In genomic region chr1:98420824-98421223, GRCm38 (mm10) we compare ENCODE assay signal across 34 mouse cellular contexts. TPM values are rescaled to one million over a fixed set of nuclear protein-coding genes. Genes with fewer than 3 reads are reported as not detected.
"Had no signal": no experiment of that assay in that cellular context is flagged by ENCODE, and none has a peak within 500 bp of the region (broad histone marks: within the 10 kb centered on the region; RNA-seq: fewer than 3 reads in every experiment).

Gene Slco6d1, plus strand, starts transcription at chr1:98421124.

- H3K36me3 ChIP-seq: embryonic facial prominence, embryonic 10.5 days; embryonic facial prominence, embryonic 12.5 days; embryonic facial prominence, embryonic 13.5 days; embryonic facial prominence, embryonic 15.5 days; forebrain, embryonic 10.5 days; forebrain, embryonic 12.5 days; forebrain, embryonic 15.5 days had no signal

- H3K4me1 ChIP-seq: embryonic facial prominence, embryonic 10.5 days; embryonic facial prominence, embryonic 12.5 days; embryonic facial prominence, embryonic 13.5 days; embryonic facial prominence, embryonic 15.5 days; forebrain, embryonic 10.5 days; forebrain, embryonic 12.5 days; forebrain, embryonic 13.5 days; forebrain, embryonic 15.5 days had no signal

- H3K27ac ChIP-seq: embryonic facial prominence, embryonic 10.5 days; embryonic facial prominence, embryonic 12.5 days; embryonic facial prominence, embryonic 13.5 days; embryonic facial prominence, embryonic 15.5 days; forebrain, embryonic 10.5 days; forebrain, embryonic 12.5 days; forebrain, embryonic 13.5 days; forebrain, embryonic 15.5 days; gastrocnemius, adult 2 months; heart, adult 2 months had no signal

- DNase-seq: cerebellum, adult 8-10 months; cerebellum, adult 9-10 months; cerebellum, adult 9-11 months; cerebellum, postnatal 10 days; cerebellum, postnatal 14 days; cerebellum, postnatal 25 days; cerebellum, postnatal 36 days; embryo, embryonic 11 days; forebrain, postnatal 0 days; gastrocnemius, adult 2 months; gastrocnemius, postnatal 10 days; gastrocnemius, postnatal 14 days; gastrocnemius, postnatal 25 days; gastrocnemius, postnatal 36 days; heart, adult 11 months; heart, adult 18-20 months; heart, adult 2 months had no signal

- H3K4me3 ChIP-seq: embryonic facial prominence, embryonic 10.5 days; embryonic facial prominence, embryonic 12.5 days; embryonic facial prominence, embryonic 13.5 days; embryonic facial prominence, embryonic 15.5 days; erythroblast, embryonic 14.5 days; forebrain, embryonic 10.5 days; forebrain, embryonic 12.5 days; forebrain, embryonic 13.5 days; forebrain, embryonic 15.5 days; gastrocnemius, adult 2 months; heart, adult 2 months had no signal

- H3K27me3 ChIP-seq: embryonic facial prominence, embryonic 12.5 days; embryonic facial prominence, embryonic 13.5 days; embryonic facial prominence, embryonic 15.5 days; forebrain, embryonic 12.5 days; forebrain, embryonic 13.5 days; forebrain, embryonic 15.5 days had no signal

RNA-seq across cellular contexts. Expression of gene Slco6d1, which starts in this region (rescaled TPM):
- polyA plus RNA-seq: cortical plate, adult 2 months; embryonic facial prominence, embryonic 10.5 days; embryonic facial prominence, embryonic 11.5 days; embryonic facial prominence, embryonic 12.5 days; embryonic facial prominence, embryonic 13.5 days; embryonic facial prominence, embryonic 14.5 days; embryonic facial prominence, embryonic 15.5 days; erythroblast, embryonic 14.5 days; forebrain, embryonic 10.5 days; forebrain, embryonic 11.5 days; forebrain, embryonic 12.5 days; forebrain, embryonic 13.5 days; forebrain, embryonic 14.5 days; forebrain, embryonic 15.5 days; forebrain, embryonic 16.5 days; forebrain, postnatal 0 days; frontal cortex, adult 2 months; gonadal fat pad, adult 2 months; heart, adult 2 months had no signal
